Mouse (Mus musculus) thymus, postnatal 0 days (tissue): ENCODE results near the gene Sox6. TPM values are rescaled to one million over a fixed set of nuclear protein-coding genes. Genes with fewer than 3 reads are reported as not detected.

Experiments used
- DNase-seq: peaks from one replicate; pipeline ENCODE4 v3.0.0-alpha.2; 2015; ENCODE audit warnings: low spot score
- polyA plus RNA-seq: library from polyadenylated mRNA; unstranded; fragments of >200 nt; fragmentation: Nextera tagmentation; extraction: Ambion mirVana; gene quantifications from 2 replicates; pipeline ENCODE4 v1.2.1, GENCODE M21; 2015

Sox6 gene
- polyA plus RNA-seq, 1 experiment from 2014 or later = 1.2 TPM

- no peak for DNase-seq
These were observed 537.8 kb downstream of the Sox6 start for GRCm38 (mm10) chr7:115500825-115501224.

DNA sequence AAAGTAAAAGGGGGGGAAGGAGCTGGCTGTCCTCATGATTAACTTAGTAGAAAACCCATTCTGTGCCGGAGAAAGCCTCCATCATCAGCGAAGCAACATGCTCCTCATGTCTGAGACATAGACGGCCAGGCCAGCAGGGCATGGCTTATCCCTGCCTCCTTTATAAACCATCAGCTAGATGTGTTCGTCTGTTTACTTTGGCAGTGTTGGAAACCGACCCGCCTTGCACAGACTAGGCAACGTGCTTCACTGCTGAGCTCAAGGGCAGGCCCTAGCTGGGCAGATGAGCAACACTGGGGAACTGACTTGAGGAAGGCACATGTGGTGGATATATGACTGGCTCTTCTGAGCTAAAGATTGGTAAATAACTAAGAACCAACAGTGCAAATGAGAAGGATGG is 538.4 kb downstream of the Sox6 start:
- DNase-seq = no peak

GRCm38 (mm10) chr7:115491721-115492120 is 546.9 kb downstream of the Sox6 start:
- DNase-seq = no peak

DNA sequence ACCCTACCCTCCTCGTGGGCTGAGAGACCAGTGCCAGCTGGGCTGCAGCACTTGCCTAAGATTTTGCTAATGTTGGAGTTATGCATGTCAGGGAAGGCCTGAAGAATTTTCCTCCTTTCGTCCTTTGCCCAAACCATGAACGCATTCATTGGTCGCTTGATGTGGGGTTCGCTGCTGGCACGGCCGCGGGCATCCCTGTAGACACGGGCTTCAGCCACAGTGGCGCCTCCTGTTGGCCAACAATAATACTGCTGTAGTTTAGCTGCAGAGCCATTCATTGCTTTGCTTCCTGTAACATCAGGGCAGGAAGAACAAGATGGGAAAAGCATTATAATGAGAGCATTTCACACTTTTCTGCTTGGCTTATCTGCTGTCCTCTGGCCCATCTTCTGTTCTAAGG is 549.0 kb downstream of the Sox6 start:
- DNase-seq = peak; percentile 13

- DNase-seq = no peak
These were observed 552.2 kb downstream of the Sox6 start for GRCm38 (mm10) chr7:115486431-115486830.

- no peak for DNase-seq
These were observed 552.8 kb downstream of the Sox6 start for GRCm38 (mm10) chr7:115485664-115486409.

DNA sequence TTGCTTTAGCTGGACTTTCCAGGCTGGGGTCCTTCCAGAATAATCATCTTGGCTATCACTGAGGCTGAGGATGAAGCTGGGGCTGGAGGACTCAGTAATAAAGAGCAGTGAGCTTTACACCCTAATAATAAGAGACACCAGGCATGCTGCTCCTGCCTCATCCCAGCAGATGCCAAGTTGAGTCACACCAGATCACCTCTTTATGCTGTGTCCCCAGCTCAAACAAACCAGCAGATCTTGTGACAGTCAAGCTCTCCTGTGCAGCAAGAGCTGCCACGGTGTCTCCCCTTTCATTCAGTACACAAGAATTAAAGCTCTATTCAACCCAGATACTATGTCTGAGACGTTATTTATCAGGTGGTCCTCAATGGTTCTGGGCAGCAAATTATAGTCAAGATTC is 560.8 kb downstream of the Sox6 start:
- DNase-seq = no peak

DNA sequence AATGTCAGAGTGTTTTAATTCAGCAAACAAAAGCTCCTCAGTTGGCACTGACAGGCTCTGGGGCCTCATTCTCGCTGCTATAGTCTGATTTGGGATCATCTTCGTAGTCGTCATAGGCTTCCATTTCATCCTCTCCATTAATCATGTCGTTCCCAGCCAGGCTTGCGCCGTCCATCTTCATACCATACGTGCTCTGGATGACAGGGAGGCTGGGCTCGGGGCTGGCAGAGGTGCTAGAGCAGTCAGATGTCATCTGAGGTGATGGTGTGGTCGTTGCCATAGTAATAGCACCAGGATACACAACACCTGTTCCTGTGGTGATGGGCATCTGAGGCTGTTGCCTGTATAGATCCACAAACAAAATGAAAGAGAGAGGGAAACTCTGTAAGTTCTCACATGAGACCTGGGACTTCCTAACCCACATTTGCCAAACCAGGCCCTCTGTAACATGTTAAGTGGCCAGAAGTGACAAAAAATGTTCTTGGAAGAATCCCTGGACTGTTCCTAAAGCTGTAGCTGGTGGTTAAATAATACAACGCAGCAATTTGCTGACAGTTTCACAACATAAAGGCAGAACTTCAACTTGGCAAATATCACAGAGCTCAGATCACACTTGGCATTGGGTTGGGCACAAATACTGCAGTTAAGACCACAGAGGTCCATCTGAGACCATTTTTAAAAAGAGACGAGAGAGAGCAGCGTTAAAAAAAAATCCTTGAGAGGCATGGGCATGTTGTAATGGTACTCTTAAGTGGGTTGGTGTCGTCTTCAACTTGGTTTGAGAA is 561.5 kb downstream of the Sox6 start:
- DNase-seq = no peak

GRCm38 (mm10) chr7:115475176-115475575 is 563.4 kb downstream of the Sox6 start:
- no peak for DNase-seq

GRCm38 (mm10) chr7:115474115-115474514 is 564.5 kb downstream of the Sox6 start:
- no peak for DNase-seq

GRCm38 (mm10) chr7:115472850-115473249 is 565.7 kb downstream of the Sox6 start:
- DNase-seq = no peak

GRCm38 (mm10) chr7:115471521-115471920 is 567.1 kb downstream of the Sox6 start:
- no peak for DNase-seq

DNA sequence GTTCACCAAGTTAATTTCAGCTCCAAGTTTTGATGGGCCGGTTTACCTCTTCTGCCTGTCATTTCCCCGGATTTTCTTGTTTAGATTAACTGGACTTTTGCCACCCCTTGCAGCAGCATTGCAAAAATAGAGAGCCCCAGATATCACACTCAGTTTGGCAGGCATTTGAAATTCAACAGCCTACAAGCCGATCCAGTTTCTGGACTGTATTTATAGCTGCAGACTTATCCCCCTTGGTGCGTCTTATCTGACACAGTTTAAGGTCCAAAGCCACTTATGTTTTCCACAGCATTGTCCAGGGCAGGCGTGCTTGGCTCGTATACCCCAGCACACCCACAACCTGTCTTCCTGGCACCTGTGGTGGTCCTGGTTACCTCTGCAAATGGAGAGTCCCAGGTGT is 571.8 kb downstream of the Sox6 start:
- DNase-seq = no peak

- DNase-seq = no peak
These were observed 575.2 kb downstream of the Sox6 start for GRCm38 (mm10) chr7:115463367-115463766.

GRCm38 (mm10) chr7:115462276-115462675 is 576.3 kb downstream of the Sox6 start:
- no peak for DNase-seq

DNA sequence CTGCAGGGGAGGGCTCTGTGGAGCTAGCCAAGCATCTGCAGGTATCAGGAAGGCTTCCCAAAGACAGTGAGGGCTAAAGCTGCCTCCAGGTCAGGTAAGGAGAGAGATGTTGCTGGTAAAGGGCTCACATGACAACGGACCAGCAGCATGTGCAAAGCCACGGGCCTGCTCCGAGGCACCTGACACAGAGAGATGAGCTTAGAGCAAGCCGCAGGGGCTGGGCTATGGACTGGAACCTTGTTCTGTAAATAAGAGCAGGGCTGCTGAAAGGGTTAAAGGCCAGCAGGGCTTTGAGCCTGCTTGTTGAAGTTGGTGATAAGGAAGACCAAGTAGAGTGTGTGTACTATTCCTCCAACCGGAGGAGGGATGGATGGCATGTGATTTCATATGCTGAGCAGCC is 583.6 kb downstream of the Sox6 start:
- no peak for DNase-seq

DNA sequence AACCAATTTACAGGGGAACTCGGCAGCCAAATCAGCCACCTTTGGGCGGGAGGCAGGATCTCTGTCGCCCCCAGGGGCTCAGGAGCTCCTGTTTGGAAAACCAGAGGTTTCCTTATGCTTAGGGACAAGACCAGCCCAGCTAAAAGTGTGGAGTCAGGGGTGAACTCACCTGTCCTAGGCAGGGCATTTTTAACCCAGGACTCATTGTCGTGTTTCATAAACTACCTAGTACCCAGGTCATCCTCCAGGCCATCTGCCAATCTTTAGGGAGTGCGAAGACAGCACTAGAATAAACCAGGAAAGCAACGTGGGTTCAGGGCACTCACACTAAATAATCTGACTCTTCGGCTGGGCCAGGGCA is 584.9 kb downstream of the Sox6 start:
- no peak for DNase-seq

DNA sequence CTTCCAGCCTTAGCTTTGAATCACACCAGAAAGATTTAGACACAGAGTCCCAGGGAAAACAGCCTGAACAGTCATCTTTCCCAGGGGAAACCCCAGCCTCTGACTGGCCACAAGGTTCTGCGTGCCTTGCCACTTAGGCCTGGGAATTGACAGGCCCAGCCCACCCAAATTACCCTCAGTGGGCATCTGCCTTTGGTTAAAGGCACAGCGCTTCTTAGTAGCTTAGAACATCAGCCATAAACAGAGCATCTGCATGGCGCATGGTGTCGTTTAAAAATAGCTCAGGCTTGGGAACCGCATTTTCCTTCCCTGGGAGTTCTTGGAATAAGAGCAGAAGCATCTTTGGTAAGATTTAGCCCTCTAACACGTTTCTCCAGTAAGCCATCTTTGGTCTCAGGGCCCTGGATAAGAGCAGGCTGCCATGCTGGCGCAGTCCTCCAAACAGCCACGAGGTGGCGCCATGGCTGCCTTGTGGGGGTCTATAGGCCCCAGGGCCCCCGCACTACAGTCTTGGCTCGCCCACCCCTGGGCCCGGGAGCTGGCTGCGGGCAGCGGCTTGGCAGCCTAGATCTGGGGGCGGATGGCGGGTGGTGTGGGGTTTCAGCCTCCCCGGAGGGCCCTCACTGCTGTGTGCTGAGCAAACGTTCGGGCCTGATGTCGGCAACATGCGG is 585.4 kb downstream of the Sox6 start:
- DNase-seq = peak; percentile 37

DNA sequence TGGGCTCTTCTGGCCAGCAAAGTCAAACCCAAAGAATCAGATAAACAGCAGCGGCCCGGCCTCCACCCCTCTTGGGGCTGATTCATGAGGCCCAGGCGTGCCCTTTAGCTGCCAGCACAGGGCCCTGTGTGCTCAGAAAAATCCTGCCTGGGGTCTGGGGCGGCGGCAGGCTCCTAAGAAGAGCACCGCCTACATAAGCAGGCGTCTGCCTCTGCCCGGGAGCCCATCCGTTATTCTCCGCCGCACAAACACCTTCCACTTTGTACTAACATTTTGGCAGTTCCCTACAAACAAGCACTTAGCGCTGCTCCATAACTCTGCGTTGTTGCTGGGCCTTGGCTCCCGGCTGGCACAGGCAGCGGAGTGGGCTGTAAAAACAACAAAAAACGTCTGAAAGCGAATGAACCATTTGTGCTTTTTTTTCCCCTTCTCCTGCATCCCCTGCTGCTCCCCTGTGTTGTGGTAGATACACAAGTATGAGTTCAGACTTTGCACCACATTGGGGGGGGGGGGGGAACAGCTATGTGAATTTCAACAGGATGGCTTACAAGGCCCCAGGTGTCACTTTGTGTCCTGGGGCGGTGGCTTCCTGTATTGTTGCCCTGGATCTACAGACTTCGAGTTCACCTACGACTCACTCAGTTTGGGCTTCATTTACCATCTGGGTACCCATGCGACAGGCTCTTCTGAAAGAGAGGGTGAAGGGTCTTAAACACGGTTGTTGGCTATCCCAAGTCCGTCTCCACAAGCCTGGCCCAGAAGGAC is 588.0 kb downstream of the Sox6 start:
- DNase-seq = peak; percentile 55

GRCm38 (mm10) chr7:115448403-115449025 is 590.1 kb downstream of the Sox6 start:
- no peak for DNase-seq

DNA sequence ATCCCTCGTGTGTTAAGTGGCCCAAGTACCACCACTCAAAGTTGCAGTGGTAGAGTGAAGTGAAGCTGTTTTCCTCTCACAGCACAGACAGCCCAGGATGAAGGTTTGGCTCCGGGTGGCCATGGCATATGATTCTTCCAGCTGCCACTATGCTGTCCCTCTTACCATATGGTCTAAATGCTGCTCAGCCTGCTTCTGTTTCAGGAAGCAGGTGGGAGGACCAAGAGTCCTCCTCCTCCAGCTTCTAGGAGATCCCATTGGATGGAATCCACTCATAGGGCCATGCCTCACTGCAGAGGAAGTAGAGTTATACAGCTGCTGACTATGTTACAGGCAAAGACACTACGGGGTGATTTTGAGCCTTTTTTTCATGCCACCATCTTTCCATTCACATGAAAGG is 591.5 kb downstream of the Sox6 start:
- DNase-seq = no peak
